Mouse (Mus musculus) midbrain, postnatal 0 days (tissue): Measurements from ENCODE around the gene Casz1. TPM values are rescaled to one million over a fixed set of nuclear protein-coding genes. Genes with fewer than 3 reads are reported as not detected.
A peak's percentile ranks its signal among the peaks of the same experiment; 100 is the strongest.

Experiments
- ATAC-seq: fragments of 200-750 bp; cut with Nextera tagmentation; 2 replicates; pipeline ENCODE4 v1.8.0; 2017; ENCODE audit warnings: moderate number of reproducible peaks, mild to moderate bottlenecking, moderate TSS enrichment, moderate library complexity; ENCODE audit not compliant: low FRiP score
- DNase-seq: peaks from one replicate; pipeline ENCODE4 v3.0.0-alpha.2; 2015; ENCODE audit warnings: low spot score
- H3K27ac ChIP-seq: fragments of 300-500 bp; sonication (generic); 2 replicates; pipeline ENCODE4 v1.5.1; 2014; ENCODE audit warnings: low read depth, mild to moderate bottlenecking, low read length, mixed read lengths
- H3K27me3 ChIP-seq: fragments of 300-500 bp; sonication (generic); 2 replicates; pipeline ENCODE4 v1.6.1; 2014; ENCODE audit warnings: low read length, control low read depth, mixed read lengths; ENCODE audit not compliant: insufficient read depth
- H3K36me3 ChIP-seq: fragments of 300-500 bp; sonication (generic); 2 replicates; pipeline ENCODE4 v1.6.1; 2014; ENCODE audit warnings: low read length, control low read depth, mixed read lengths; ENCODE audit not compliant: insufficient read depth
- H3K4me1 ChIP-seq: fragments of 300-500 bp; sonication (generic); 2 replicates; pipeline ENCODE4 v1.6.1; 2014; ENCODE audit warnings: mild to moderate bottlenecking, control low read depth, antibody characterized with exemption, low read length, mixed read lengths; ENCODE audit not compliant: insufficient read depth
- H3K4me2 ChIP-seq: fragments of 300-500 bp; sonication (generic); 2 replicates; pipeline ENCODE4 v1.6.1; 2014; ENCODE audit warnings: low read depth, mild to moderate bottlenecking, low read length, mixed read lengths; ENCODE audit not compliant: poor library complexity, severe bottlenecking
- H3K4me3 ChIP-seq: fragments of 300-500 bp; sonication (generic); 2 replicates; pipeline ENCODE4 v1.5.1; 2014; ENCODE audit warnings: low read depth, mild to moderate bottlenecking, low read length, moderate library complexity
- H3K9ac ChIP-seq: fragments of 300-500 bp; sonication (generic); replicated peaks from 2 replicates; pipeline ENCODE4 v1.6.1; 2014; ENCODE audit warnings: mild to moderate bottlenecking, low read length, moderate library complexity, mixed read lengths; ENCODE audit not compliant: poor library complexity, severe bottlenecking
- H3K9me3 ChIP-seq: fragments of 300-500 bp; sonication (generic); 2 replicates; pipeline ENCODE4 v1.6.1; 2016; ENCODE audit warnings: low read length, control low read depth
- CTCF ChIP-seq: IDR thresholded peaks from 2 replicates; pipeline ENCODE4 v1.5.1; 2016; ENCODE audit warnings: antibody characterized with exemption, mild to moderate bottlenecking
- WGBS: fragments of 180-500 bp; shearing (Covaris S2); extraction: QIAGEN DNeasy Blood & Tissue Kit; methylation state at CpG from one replicate; pipeline ENCODE4 v1.1.7; 2014; 5-methylcytosine and 5-hydroxymethylcytosine counted together
- polyA plus RNA-seq: library from polyadenylated mRNA; unstranded; fragments of >200 nt; fragmentation: Nextera tagmentation; extraction: Ambion mirVana; gene quantifications from 2 replicates; pipeline ENCODE4 v1.2.1, GENCODE M21; 2015
- total RNA-seq: library from RNA; depleted of rRNA; stranded (reverse); fragments of >200 nt; gene quantifications from 2 replicates; pipeline ENCODE4 v1.2.3, GENCODE M21; 2014

The Casz1 gene
- total and polyA plus RNA-seq, 2 experiments from 2014 or later, result 2.0 to 3.7 TPM

DNA sequence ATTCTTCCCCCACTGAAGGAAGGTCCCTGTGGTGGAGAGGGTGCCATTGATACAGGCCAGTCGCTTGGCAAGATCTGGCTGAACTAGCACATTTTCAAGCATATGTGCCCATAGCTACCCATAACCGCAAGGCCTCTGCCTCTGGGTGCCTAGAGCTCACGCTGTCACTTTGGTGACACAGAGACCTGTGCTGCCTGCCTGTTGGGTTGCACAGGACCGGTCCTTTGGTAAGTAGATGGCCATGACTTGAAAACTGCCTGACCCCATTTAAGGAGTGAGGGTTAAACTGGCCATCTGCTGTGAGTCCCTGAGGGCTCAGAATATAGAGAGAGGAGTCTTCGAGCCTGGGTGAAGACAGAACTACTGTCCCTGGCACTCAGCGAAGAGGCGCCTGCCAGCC is 55.2 kb downstream of the Casz1 start:
- ATAC-seq (no peak; the same call in 1 of the 2 replicates), DNase-seq (no peak)
- no peak overlapping the region for H3K27ac ChIP-seq
- H3K4me1 ChIP-seq, result peaks cover 3% of the 10 kb centered on the region; the same call in 1 of the 2 replicates
- peak overlapping the region; percentile 23; the same call in 1 of the 2 replicates for H3K4me3 ChIP-seq
- 40% methylated on average over 7 of the region's 7 CpGs for WGBS
- H3K9me3 ChIP-seq, result no peaks in the 10 kb centered on the region
- H3K27me3 ChIP-seq, result peaks cover 15% of the 10 kb centered on the region
- no peak overlapping the region for H3K9ac ChIP-seq
- H3K4me2 ChIP-seq, result peak overlapping the region; percentile 48
- no peak for TF ChIP-seq CTCF
- H3K36me3 ChIP-seq, result no peaks in the 10 kb centered on the region

DNA sequence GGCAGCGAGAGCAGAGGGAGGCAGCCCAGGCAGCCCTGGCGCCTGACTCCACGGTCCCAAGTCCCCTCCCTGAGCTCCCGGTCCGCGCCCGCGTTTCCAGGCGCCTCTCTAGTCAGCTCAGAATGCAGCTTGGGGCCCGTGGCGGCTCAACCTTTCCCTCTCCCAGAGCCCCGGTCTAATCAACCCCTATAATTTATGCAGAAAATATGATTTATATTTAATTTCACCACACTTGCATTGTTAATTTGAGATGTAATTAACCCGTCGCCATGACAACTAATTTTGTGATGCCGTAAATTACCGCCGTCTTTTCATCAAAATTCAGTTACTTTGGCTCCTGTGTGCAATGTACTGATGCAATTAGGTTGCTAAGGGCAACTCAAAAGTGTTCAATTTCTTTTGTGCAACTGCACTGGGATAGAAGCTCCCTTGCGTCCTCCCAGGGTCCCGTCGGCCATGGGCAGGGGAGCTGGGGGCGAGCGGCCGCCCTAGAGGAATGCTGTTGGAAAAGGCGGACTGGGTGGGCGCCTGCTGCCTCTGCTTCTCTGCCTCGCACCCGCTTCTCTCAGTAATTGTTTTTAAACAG is 55.8 kb downstream of the Casz1 start:
- no peak for TF ChIP-seq CTCF
- WGBS, result 2% methylated on average over 27 of the region's 27 CpGs

DNA sequence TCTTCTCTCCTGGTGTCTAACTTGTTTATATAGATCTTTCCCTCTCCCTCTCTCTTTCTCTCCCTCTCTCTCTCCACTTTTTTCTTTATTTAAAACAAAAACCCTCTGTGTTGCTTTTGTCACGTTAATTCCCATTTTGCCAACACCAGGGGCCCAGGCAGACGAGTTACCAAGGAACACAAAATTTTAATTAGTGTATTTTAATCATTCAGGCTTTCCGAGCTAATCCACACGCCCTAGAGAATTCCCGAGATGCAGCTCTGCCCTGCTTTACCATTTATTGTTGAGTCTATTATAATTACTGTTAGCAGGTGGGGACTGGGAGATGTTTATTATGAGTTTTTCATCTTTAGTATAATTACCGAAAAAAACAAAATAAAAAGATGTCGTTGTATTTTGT is 56.4 kb downstream of the Casz1 start:
- WGBS, result 21% methylated on average over 7 of the region's 7 CpGs
- Histone ChIP-seq H3K9me3 (no peaks in the 10 kb centered on the region), H3K4me3 (no peak overlapping the region; the same call in 1 of the 2 replicates), H3K27ac (no peak overlapping the region), H3K27me3 (peaks cover 21% of the 10 kb centered on the region), H3K4me2 (peak overlapping the region; percentile 48), H3K4me1 (peaks cover 3% of the 10 kb centered on the region; the same call in 1 of the 2 replicates), H3K36me3 (no peaks in the 10 kb centered on the region), H3K9ac (no peak overlapping the region)
- no peak for TF ChIP-seq CTCF
- no peak for DNase-seq
- no peak for ATAC-seq

More for the DNA sequence above, 55.8 kb downstream of the Casz1 start:
- H3K27ac ChIP-seq, result no peak overlapping the region
- H3K27me3 ChIP-seq, result peaks cover 20% of the 10 kb centered on the region
- peak overlapping the region; percentile 48 for H3K4me2 ChIP-seq
- H3K9me3 ChIP-seq, result no peaks in the 10 kb centered on the region
- H3K36me3 ChIP-seq, result no peaks in the 10 kb centered on the region
- H3K4me1 ChIP-seq, result peaks cover 3% of the 10 kb centered on the region; the same call in 1 of the 2 replicates
- DNase-seq, result peak; percentile 63
- peak overlapping the region; percentile 23 for H3K4me3 ChIP-seq
- H3K9ac ChIP-seq, result no peak overlapping the region
- ATAC-seq, result peak; percentile 55

DNA sequence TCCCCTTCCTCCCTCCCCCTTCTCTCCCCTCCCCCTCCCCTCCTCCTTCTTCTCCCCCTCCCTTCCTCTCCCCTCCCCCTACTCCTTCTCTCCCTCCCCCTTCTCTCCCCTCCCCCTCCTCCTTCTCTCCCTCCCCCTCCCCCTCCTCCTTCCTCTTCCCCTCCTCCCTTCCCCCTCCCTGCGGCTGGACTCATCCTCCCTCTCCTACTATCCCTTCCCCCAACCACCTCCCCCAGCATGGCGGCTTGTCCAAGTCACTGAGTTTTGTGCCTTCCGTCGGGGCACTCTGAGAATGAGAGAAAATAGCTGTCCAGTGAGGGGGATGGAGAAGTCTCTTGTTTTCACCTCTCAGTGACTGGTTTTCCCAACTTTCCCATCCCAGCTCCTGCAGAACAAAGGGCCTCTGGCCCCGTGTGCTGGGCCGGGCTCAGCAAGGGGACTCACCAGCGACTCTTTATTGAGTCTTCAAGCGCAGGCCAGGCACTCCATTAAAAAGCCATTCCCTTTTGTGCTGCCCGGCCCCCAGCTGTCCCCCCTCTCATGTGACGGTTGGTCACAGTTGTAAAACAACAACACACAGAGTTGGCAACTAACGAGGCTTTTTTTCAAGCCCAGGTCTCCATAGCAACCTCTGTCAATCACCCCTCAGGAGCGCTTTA is 62.7 kb downstream of the Casz1 start:
- no peak overlapping the region for H3K4me2 ChIP-seq
- ATAC-seq (no peak), DNase-seq (peak; percentile 63)
- H3K9me3 ChIP-seq, result no peaks in the 10 kb centered on the region
- H3K4me1 ChIP-seq, result no peaks in the 10 kb centered on the region
- no peak for TF ChIP-seq CTCF
- no peak overlapping the region for H3K27ac ChIP-seq
- 7% methylated on average over 12 of the region's 12 CpGs for WGBS
- no peak overlapping the region for H3K9ac ChIP-seq
- H3K4me3 ChIP-seq, result no peak overlapping the region
- H3K27me3 ChIP-seq, result peaks cover 20% of the 10 kb centered on the region
- no peaks in the 10 kb centered on the region for H3K36me3 ChIP-seq

DNA sequence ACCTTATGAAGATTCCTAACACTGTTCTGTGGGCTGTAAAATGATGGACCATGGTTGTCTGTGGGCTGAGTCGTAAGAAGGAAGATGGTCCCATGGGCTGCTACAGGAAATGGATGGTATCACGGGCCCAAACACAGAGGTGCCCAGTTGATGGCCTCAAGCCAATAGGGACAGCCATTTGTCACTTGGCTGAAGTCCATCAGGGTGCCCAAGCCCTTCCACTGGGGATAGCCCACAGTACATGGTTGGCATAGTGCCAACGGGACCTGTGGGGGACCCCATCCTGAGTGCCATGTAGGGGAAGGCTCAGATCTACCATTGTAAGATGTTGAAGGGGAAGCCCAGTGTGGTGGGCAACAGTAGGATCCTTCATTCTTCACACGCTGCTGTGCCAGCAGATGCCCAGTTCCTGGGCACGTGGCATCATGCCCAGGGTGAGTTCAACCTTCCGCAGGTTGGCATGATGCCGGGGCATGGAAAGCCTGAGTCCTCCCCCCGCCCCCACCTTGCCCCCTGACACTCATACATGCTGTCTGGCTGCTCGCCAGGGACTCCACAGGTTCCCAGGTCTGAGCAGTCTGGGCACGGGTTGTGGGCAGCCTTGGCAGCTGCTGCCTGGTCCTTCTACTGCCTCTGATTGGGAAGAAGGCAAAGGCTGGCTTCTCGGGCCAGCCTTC is 63.6 kb downstream of the Casz1 start:
- Histone ChIP-seq H3K4me2 (no peak overlapping the region), H3K4me3 (no peak overlapping the region), H3K4me1 (no peaks in the 10 kb centered on the region), H3K9me3 (no peaks in the 10 kb centered on the region), H3K27ac (no peak overlapping the region), H3K27me3 (peaks cover 25% of the 10 kb centered on the region), H3K9ac (no peak overlapping the region), H3K36me3 (no peaks in the 10 kb centered on the region)
- WGBS, result 53% methylated on average over 11 of the region's 11 CpGs
- peak; percentile 81 for ATAC-seq
- no peak for TF ChIP-seq CTCF
- peak; percentile 96 for DNase-seq

- Histone ChIP-seq H3K27ac (no peak overlapping the region), H3K9me3 (no peaks in the 10 kb centered on the region), H3K4me2 (no peak overlapping the region), H3K27me3 (peaks cover 34% of the 10 kb centered on the region), H3K4me1 (no peaks in the 10 kb centered on the region), H3K9ac (no peak overlapping the region), H3K36me3 (no peaks in the 10 kb centered on the region), H3K4me3 (no peak overlapping the region)
- DNase-seq (peak; percentile 69), ATAC-seq (no peak)
- no peak for TF ChIP-seq CTCF
- 76% methylated on average over 7 of the region's 7 CpGs for WGBS
Measured at GRCm38 (mm10) chr4:148869566-148869965, 65.3 kb downstream of the Casz1 start.
